ENCODE assay signal across 8 mouse cellular contexts in the genomic region with DNA sequence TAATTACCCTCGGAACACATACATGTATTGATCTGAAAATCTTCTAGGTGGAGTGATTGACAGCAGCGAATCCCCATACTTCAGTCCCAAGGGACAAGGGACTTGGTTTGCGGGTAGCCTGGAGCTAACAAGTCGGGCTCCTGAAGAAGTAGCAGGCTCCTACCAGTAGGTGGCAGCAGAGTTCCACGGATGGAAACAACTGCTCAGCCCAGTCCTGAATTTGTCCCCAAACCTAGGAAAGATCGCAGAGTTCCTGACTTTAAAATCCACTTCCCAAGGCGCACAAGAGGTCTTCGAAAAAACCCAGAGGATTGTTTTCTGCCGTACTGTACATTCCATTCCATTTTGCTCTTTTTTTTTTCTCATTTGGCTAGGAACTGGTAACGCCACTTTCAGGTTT.
DNase-seq lines count a peak whose midpoint lies in the region; ATAC-seq lines count a peak whose summit lies in the region.

No protein-coding gene starts in this region.

- ATAC-seq in forebrain, embryonic 16.5 days = peak; percentile 88
- peak; percentile 72; the same call in 1 of the 2 replicates for ATAC-seq in neutrophil, adult 5-6 weeks (ENCODE audit: extremely low read depth, insufficient number of reproducible peaks, low FRiP score, poor library complexity, severe bottlenecking)

- WGBS in forebrain, embryonic 16.5 days = 13% methylated on average over 10 of the region's 10 CpGs

- H3K4me1 ChIP-seq in forebrain, embryonic 16.5 days (replicated peaks; ENCODE audit: control insufficient read depth, insufficient read depth, low read length) = 0 out of 2 replicates have a peak, but pooled peaks cover 2% of the 10 kb centered on the region

- H3K36me3 ChIP-seq in forebrain, embryonic 16.5 days (ENCODE audit: control insufficient read depth, insufficient read depth) = no peaks in the 10 kb centered on the region

- intact Hi-C loops in heart, postnatal 36 days (cut with DNase I) = loop anchor here (1.0 to 2.0 kb wide), 4 partner anchors 72 to 251 kb away; no protein-coding TSS in a partner anchor

- peak; percentile 83 for DNase-seq in ES-CJ7 (ENCODE audit: low read depth, low spot score)
- peak; percentile 68 for DNase-seq in cerebellum, adult 11 months
- peak; percentile 84 to 89 for DNase-seq in heart, postnatal 36 days
- DNase-seq in layer of hippocampus, adult 18-20 months (ENCODE audit: low spot score in 2 of 2) = peak; percentile 79 to 93
- DNase-seq in lung, adult 18-20 months = peak; percentile 74 to 77
- peak; percentile 82 for DNase-seq in testis, postnatal 14 days (ENCODE audit: low spot score)

- no peaks in the 10 kb centered on the region for H3K9me3 ChIP-seq in forebrain, embryonic 16.5 days (ENCODE audit: control insufficient read depth, low read length)

- H3K4me2 ChIP-seq in forebrain, embryonic 16.5 days (ENCODE audit: low read length) = peak overlapping the region; percentile 61

- H3K27ac ChIP-seq in forebrain, embryonic 16.5 days (ENCODE audit: low read length) = no peak overlapping the region

- H3K9ac ChIP-seq in forebrain, embryonic 16.5 days (replicated peaks; ENCODE audit: low read depth, low read length) = no peak overlapping the region

- H3K4me3 ChIP-seq in forebrain, embryonic 16.5 days (replicated peaks; ENCODE audit: low read length) = peak overlapping the region; percentile 32

- H3K27me3 ChIP-seq in forebrain, embryonic 16.5 days (replicated peaks; ENCODE audit: control insufficient read depth, insufficient read depth, low read length) = peaks cover 10% of the 10 kb centered on the region; the same call in 1 of the 2 replicates
